Mouse (Mus musculus) liver, embryonic 16.5 days (tissue): ENCODE measurements around the gene Mcu. TPM values are rescaled to one million over a fixed set of nuclear protein-coding genes. Genes with fewer than 3 reads are reported as not detected.

Experiments used
- ATAC-seq: fragments of 200-750 bp; cut with Nextera tagmentation; 2 replicates; pipeline ENCODE4 v1.8.0; 2017; ENCODE audit warnings: low read depth, mild to moderate bottlenecking, moderate number of reproducible peaks, moderate library complexity
- H3K27ac ChIP-seq: fragments of 300-500 bp; sonication (generic); 2 replicates; pipeline ENCODE4 v1.5.1; 2014; ENCODE audit warnings: mild to moderate bottlenecking, low read length
- H3K27me3 ChIP-seq: fragments of 300-500 bp; sonication (generic); 2 replicates; pipeline ENCODE4 v1.6.1; 2014; ENCODE audit warnings: low read depth, low read length, mixed read lengths; ENCODE audit not compliant: control insufficient read depth, insufficient read depth
- H3K36me3 ChIP-seq: fragments of 300-500 bp; sonication (generic); 2 replicates; pipeline ENCODE4 v1.6.1; 2014; ENCODE audit warnings: mild to moderate bottlenecking; ENCODE audit not compliant: control insufficient read depth, insufficient read depth
- H3K4me1 ChIP-seq: fragments of 300-500 bp; sonication (generic); 2 replicates; pipeline ENCODE4 v1.6.1; 2014; ENCODE audit warnings: low read depth, low read length, mixed read lengths; ENCODE audit not compliant: control insufficient read depth
- H3K4me2 ChIP-seq: fragments of 300-500 bp; sonication (generic); 2 replicates; pipeline ENCODE4 v1.6.1; 2014; ENCODE audit warnings: low read depth, low read length, mixed read lengths
- H3K4me3 ChIP-seq: fragments of 300-500 bp; sonication (generic); 2 replicates; pipeline ENCODE4 v1.5.1; 2014; ENCODE audit warnings: low read depth, mild to moderate bottlenecking, low read length
- H3K9ac ChIP-seq: fragments of 300-500 bp; sonication (generic); 2 replicates; pipeline ENCODE4 v1.6.1; 2014; ENCODE audit warnings: low read depth, low read length
- H3K9me3 ChIP-seq: fragments of 300-500 bp; sonication (generic); replicated peaks from 2 replicates; pipeline ENCODE4 v1.6.1; 2016; ENCODE audit warnings: low read length; ENCODE audit not compliant: control insufficient read depth
- WGBS: fragments of 180-500 bp; shearing (Covaris S2); extraction: QIAGEN DNeasy Blood & Tissue Kit; methylation state at CpG from one replicate; pipeline ENCODE4 v1.1.7; 2014; ENCODE audit not compliant: insufficient replicate concordance; 5-methylcytosine and 5-hydroxymethylcytosine counted together
- polyA plus RNA-seq: library from polyadenylated mRNA; unstranded; fragments of >200 nt; fragmentation: Nextera tagmentation; extraction: Ambion mirVana; gene quantifications from 2 replicates; pipeline ENCODE4 v1.2.1, GENCODE M21; 2015

Mcu gene
- polyA plus RNA-seq, 1 experiment from 2014 or later: 11.7 TPM

- Histone ChIP-seq H3K9me3 (no peaks in the 10 kb centered on the region), H3K4me3 (no peak overlapping the region), H3K36me3 (no peaks in the 10 kb centered on the region), H3K4me2 (no peak overlapping the region), H3K27me3 (no peaks in the 10 kb centered on the region), H3K4me1 (no peaks in the 10 kb centered on the region), H3K9ac (no peak overlapping the region), H3K27ac (no peak overlapping the region)
- ATAC-seq: no peak
- WGBS: 71% methylated on average over 7 of the region's 7 CpGs
These were observed 191.1 kb downstream of the Mcu start for GRCm38 (mm10) chr10:59425369-59425768.

- Histone ChIP-seq H3K27me3 (no peaks in the 10 kb centered on the region), H3K27ac (no peak overlapping the region), H3K9ac (no peak overlapping the region), H3K4me2 (no peak overlapping the region), H3K4me3 (no peak overlapping the region), H3K36me3 (no peaks in the 10 kb centered on the region), H3K9me3 (no peaks in the 10 kb centered on the region), H3K4me1 (no peaks in the 10 kb centered on the region)
- no peak for ATAC-seq
- 59% methylated on average over 3 of the region's 3 CpGs for WGBS
These were observed 192.0 kb downstream of the Mcu start for GRCm38 (mm10) chr10:59424453-59424852.

GRCm38 (mm10) chr10:59419516-59419915 is 197.0 kb downstream of the Mcu start:
- Histone ChIP-seq H3K27me3 (no peaks in the 10 kb centered on the region), H3K4me3 (no peak overlapping the region), H3K27ac (no peak overlapping the region), H3K9me3 (no peaks in the 10 kb centered on the region), H3K9ac (no peak overlapping the region), H3K36me3 (no peaks in the 10 kb centered on the region), H3K4me1 (no peaks in the 10 kb centered on the region), H3K4me2 (no peak overlapping the region)
- whole genome bisulfite sequencing: 54% methylated on average over 4 of the region's 4 CpGs
- ATAC-seq: no peak

- H3K9me3 ChIP-seq: no peaks in the 10 kb centered on the region
- 63% methylated on average over 3 of the region's 3 CpGs for WGBS
- no peaks in the 10 kb centered on the region for H3K27me3 ChIP-seq
- H3K4me2 ChIP-seq: no peak overlapping the region
- ATAC-seq: no peak
- no peaks in the 10 kb centered on the region for H3K4me1 ChIP-seq
- no peaks in the 10 kb centered on the region for H3K36me3 ChIP-seq
- H3K4me3 ChIP-seq: no peak overlapping the region
- no peak overlapping the region for H3K27ac ChIP-seq
- H3K9ac ChIP-seq: no peak overlapping the region
These were observed 199.9 kb downstream of the Mcu start for GRCm38 (mm10) chr10:59416623-59417022.

GRCm38 (mm10) chr10:59413711-59414110 is 202.8 kb downstream of the Mcu start:
- no peak overlapping the region for H3K4me2 ChIP-seq
- H3K27ac ChIP-seq: no peak overlapping the region
- H3K4me1 ChIP-seq: no peaks in the 10 kb centered on the region
- no peak for ATAC-seq
- no peak overlapping the region for H3K9ac ChIP-seq
- 63% methylated on average over 4 of the region's 4 CpGs for WGBS
- no peaks in the 10 kb centered on the region for H3K27me3 ChIP-seq
- H3K36me3 ChIP-seq: no peaks in the 10 kb centered on the region
- H3K4me3 ChIP-seq: no peak overlapping the region
- H3K9me3 ChIP-seq: no peaks in the 10 kb centered on the region

- ATAC-seq: no peak
- H3K4me1 ChIP-seq: no peaks in the 10 kb centered on the region
- H3K27ac ChIP-seq: no peak overlapping the region
- no peaks in the 10 kb centered on the region for H3K9me3 ChIP-seq
- no peaks in the 10 kb centered on the region for H3K36me3 ChIP-seq
- H3K4me2 ChIP-seq: no peak overlapping the region
- H3K27me3 ChIP-seq: no peaks in the 10 kb centered on the region
- H3K4me3 ChIP-seq: no peak overlapping the region
- WGBS: 63% methylated on average over 12 of the region's 12 CpGs
- H3K9ac ChIP-seq: no peak overlapping the region
These were observed 206.2 kb downstream of the Mcu start for GRCm38 (mm10) chr10:59410264-59410663.

GRCm38 (mm10) chr10:59408499-59408898 is 208.0 kb downstream of the Mcu start:
- no peak overlapping the region for H3K4me3 ChIP-seq
- H3K27ac ChIP-seq: no peak overlapping the region
- H3K9me3 ChIP-seq: no peaks in the 10 kb centered on the region
- no peak overlapping the region for H3K4me2 ChIP-seq
- H3K4me1 ChIP-seq: no peaks in the 10 kb centered on the region
- no peaks in the 10 kb centered on the region for H3K36me3 ChIP-seq
- H3K27me3 ChIP-seq: no peaks in the 10 kb centered on the region
- ATAC-seq: no peak
- H3K9ac ChIP-seq: no peak overlapping the region
- whole genome bisulfite sequencing: 30% methylated on average over 6 of the region's 6 CpGs

- Histone ChIP-seq H3K4me2 (peak overlapping the region; percentile 42), H3K9ac (peak overlapping the region; percentile 34), H3K27me3 (no peaks in the 10 kb centered on the region), H3K36me3 (no peaks in the 10 kb centered on the region), H3K9me3 (no peaks in the 10 kb centered on the region), H3K4me3 (peak overlapping the region; percentile 57), H3K27ac (peak overlapping the region; percentile 67), H3K4me1 (no peaks in the 10 kb centered on the region; the same call in 1 of the 2 replicates)
- peak; percentile 64 for ATAC-seq
- WGBS: 54% methylated on average over 10 of the region's 10 CpGs
These were observed 212.7 kb downstream of the Mcu start for GRCm38 (mm10) chr10:59403793-59404149.

GRCm38 (mm10) chr10:59402899-59403792 is 213.3 kb downstream of the Mcu start, which contains the start of gene Pla2g12b:
Gene Pla2g12b (plus strand): TSS chr10:59403660.
- H3K4me3 ChIP-seq: peak within 1 kb of the TSS; percentile 57
- H3K9ac ChIP-seq: peak within 1 kb of the TSS; percentile 34
- H3K4me2 ChIP-seq: peak within 1 kb of the TSS; percentile 42
- H3K27me3 ChIP-seq: no peaks in the 10 kb centered on the region
- H3K36me3 ChIP-seq: no peaks in the 10 kb centered on the region
- H3K9me3 ChIP-seq: no peaks in the 10 kb centered on the region
- no peaks in the 10 kb centered on the region; the same call in 1 of the 2 replicates for H3K4me1 ChIP-seq
- H3K27ac ChIP-seq: peak within 1 kb of the TSS; percentile 67
- 49% methylated on average over 21 of the region's 21 CpGs for WGBS
- peak; percentile 91 for ATAC-seq
